Mouse (Mus musculus): ENCODE data around the gene Gatd1.

Gatd1 gene

GRCm38 (mm10) chr7:141441460-141441859, 27.5 kb upstream of the Gatd1 start:
- in situ Hi-C loops (cut with MboI), result no loop called here

GRCm38 (mm10) chr7:141440613-141441012, 26.7 kb upstream of the Gatd1 start:
- in situ Hi-C loops (cut with MboI), result no loop called here

- in situ Hi-C loops (cut with MboI), result no loop called here
Measured at GRCm38 (mm10) chr7:141439811-141440210, 25.9 kb upstream of the Gatd1 start.

- in situ Hi-C loops (cut with MboI), result no loop called here
Measured at GRCm38 (mm10) chr7:141439140-141439679, 25.3 kb upstream of the Gatd1 start.

GRCm38 (mm10) chr7:141438201-141438968, 24.4 kb upstream of the Gatd1 start:
- in situ Hi-C loops (cut with MboI), result no loop called here

- in situ Hi-C loops (cut with MboI), result no loop called here
Measured at GRCm38 (mm10) chr7:141437178-141438120, 23.5 kb upstream of the Gatd1 start, which contains the start of gene Slc25a22. Slc25a22 (minus strand) TSS chr7:141437892.

GRCm38 (mm10) chr7:141436523-141436892, 22.6 kb upstream of the Gatd1 start:
- in situ Hi-C loops (cut with MboI), result no loop called here

- in situ Hi-C loops (cut with MboI), result no loop called here
Measured at GRCm38 (mm10) chr7:141435856-141436522, 22.1 kb upstream of the Gatd1 start.

- in situ Hi-C loops (cut with MboI), result no loop called here
Measured at GRCm38 (mm10) chr7:141435129-141435855, 21.4 kb upstream of the Gatd1 start.

- in situ Hi-C loops (cut with MboI), result no loop called here
Measured at GRCm38 (mm10) chr7:141434464-141434863, 20.5 kb upstream of the Gatd1 start.

- in situ Hi-C loops (cut with MboI), result no loop called here
Measured at GRCm38 (mm10) chr7:141433517-141434400, 19.8 kb upstream of the Gatd1 start.

GRCm38 (mm10) chr7:141432741-141433516, 19.0 kb upstream of the Gatd1 start:
- in situ Hi-C loops (cut with MboI), result no loop called here

- in situ Hi-C loops (cut with MboI), result no loop called here
Measured at GRCm38 (mm10) chr7:141432186-141432611, 18.3 kb upstream of the Gatd1 start.

GRCm38 (mm10) chr7:141431434-141432185, 17.7 kb upstream of the Gatd1 start:
- in situ Hi-C loops (cut with MboI), result no loop called here

GRCm38 (mm10) chr7:141430585-141431240, 16.8 kb upstream of the Gatd1 start:
- in situ Hi-C loops (cut with MboI), result no loop called here

GRCm38 (mm10) chr7:141429840-141430584, 16.1 kb upstream of the Gatd1 start:
- in situ Hi-C loops (cut with MboI), result no loop called here

- in situ Hi-C loops (cut with MboI), result no loop called here
Measured at GRCm38 (mm10) chr7:141429310-141429709, 15.4 kb upstream of the Gatd1 start, which contains the start of gene Cend1. Cend1 (minus strand) TSS chr7:141429491.
